Mouse (Mus musculus) limb, embryonic 15.5 days (tissue): ENCODE results near the gene Otor. TPM values are rescaled to one million over a fixed set of nuclear protein-coding genes. Genes with fewer than 3 reads are reported as not detected.

Experiments
- ATAC-seq: fragments of 200-750 bp; cut with Nextera tagmentation; 2 replicates; pipeline ENCODE4 v1.8.0; 2017; ENCODE audit warnings: low read depth, moderate TSS enrichment; ENCODE audit not compliant: insufficient number of reproducible peaks, low FRiP score, low TSS enrichment
- H3K27ac ChIP-seq: fragments of 300-500 bp; sonication (generic); 2 replicates; pipeline ENCODE4 v1.5.1; 2015; ENCODE audit warnings: moderate library complexity, mild to moderate bottlenecking, inconsistent platforms
- H3K27me3 ChIP-seq: fragments of 300-500 bp; sonication (generic); 2 replicates; pipeline ENCODE4 v1.6.1; 2015; ENCODE audit warnings: inconsistent platforms
- H3K36me3 ChIP-seq: fragments of 300-500 bp; sonication (generic); 2 replicates; pipeline ENCODE4 v1.6.1; 2015; ENCODE audit warnings: inconsistent platforms
- H3K4me1 ChIP-seq: fragments of 300-500 bp; sonication (generic); 2 replicates; pipeline ENCODE4 v1.6.1; 2015; ENCODE audit warnings: inconsistent platforms
- H3K4me2 ChIP-seq: fragments of 300-500 bp; sonication (generic); 2 replicates; pipeline ENCODE4 v1.6.1; 2015; ENCODE audit warnings: mild to moderate bottlenecking, inconsistent platforms
- H3K4me3 ChIP-seq: fragments of 300-500 bp; sonication (generic); 2 replicates; pipeline ENCODE4 v1.5.1; 2015; ENCODE audit warnings: mild to moderate bottlenecking, inconsistent platforms
- H3K9ac ChIP-seq: fragments of 300-500 bp; sonication (generic); 2 replicates; pipeline ENCODE4 v1.6.1; 2015; ENCODE audit warnings: inconsistent platforms
- H3K9me3 ChIP-seq: fragments of 300-500 bp; sonication (generic); 2 replicates; pipeline ENCODE4 v1.6.1; 2016; ENCODE audit warnings: inconsistent platforms
- whole genome bisulfite sequencing: fragments of 180-500 bp; shearing (Covaris S2); methylation state at CpG from one replicate; pipeline ENCODE4 v1.1.7; 2015; 5-methylcytosine and 5-hydroxymethylcytosine counted together
- polyA plus RNA-seq: library from polyadenylated mRNA; unstranded; fragments of >200 nt; fragmentation: Nextera tagmentation; extraction: Ambion mirVana; gene quantifications from 2 replicates; pipeline ENCODE4 v1.2.1, GENCODE M21; 2015

The Otor gene
- polyA plus RNA-seq = 4.1 and 4.7 TPM in 2 replicates

GRCm38 (mm10) chr2:143078198-143078851 is at the start of gene Otor:
Otor (plus strand) TSS chr2:143078473.
- Histone ChIP-seq H3K4me3 (no peak within 1 kb of the TSS), H3K9ac (no peak within 1 kb of the TSS), H3K4me1 (peaks cover 8% of the 10 kb centered on the region), H3K9me3 (no peaks in the 10 kb centered on the region), H3K27me3 (no peaks in the 10 kb centered on the region), H3K4me2 (no peak within 1 kb of the TSS), H3K36me3 (no peaks in the 10 kb centered on the region), H3K27ac (no peak within 1 kb of the TSS)
- 45% methylated on average over 8 of the region's 8 CpGs for WGBS
- no peak for ATAC-seq

DNA sequence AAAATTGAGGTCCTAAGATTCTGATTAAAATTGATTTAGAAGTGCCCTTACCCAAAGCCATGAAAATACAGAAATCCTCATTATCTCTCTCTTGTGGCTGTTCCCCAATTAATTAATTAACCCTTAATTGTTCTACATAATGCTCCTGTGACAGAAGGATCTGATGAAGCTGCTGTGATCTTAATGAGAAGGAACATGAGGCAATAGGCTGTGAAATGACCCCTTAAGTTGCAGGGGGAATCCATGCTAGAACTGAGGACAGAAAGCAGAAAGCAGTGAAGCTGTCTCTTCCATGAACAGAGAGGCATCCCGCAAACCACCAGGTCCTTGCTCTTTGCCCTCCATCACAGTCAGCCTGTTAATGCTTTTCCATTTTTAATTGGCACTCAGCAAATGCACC is 47.0 kb upstream of the Otor start:
- no peak for ATAC-seq
- Histone ChIP-seq H3K4me3 (no peak overlapping the region), H3K36me3 (no peaks in the 10 kb centered on the region), H3K4me1 (peaks cover 5% of the 10 kb centered on the region), H3K9me3 (no peaks in the 10 kb centered on the region), H3K9ac (no peak overlapping the region), H3K27ac (no peak overlapping the region), H3K4me2 (no peak overlapping the region), H3K27me3 (no peaks in the 10 kb centered on the region)
- 86% methylated on average over 1 of the region's 1 CpGs for WGBS

GRCm38 (mm10) chr2:143032378-143033255 is 45.7 kb upstream of the Otor start:
- 76% methylated on average over 10 of the region's 10 CpGs for WGBS
- H3K36me3 ChIP-seq = no peaks in the 10 kb centered on the region
- peaks cover 5% of the 10 kb centered on the region for H3K4me1 ChIP-seq
- H3K4me2 ChIP-seq = no peak overlapping the region
- no peaks in the 10 kb centered on the region for H3K9me3 ChIP-seq
- ATAC-seq = no peak
- H3K4me3 ChIP-seq = no peak overlapping the region
- H3K27me3 ChIP-seq = no peaks in the 10 kb centered on the region
- H3K27ac ChIP-seq = no peak overlapping the region
- no peak overlapping the region for H3K9ac ChIP-seq

GRCm38 (mm10) chr2:143034350-143035085 is 43.8 kb upstream of the Otor start:
- H3K27ac ChIP-seq = peak overlapping the region; percentile 43
- 42% methylated on average over 7 of the region's 7 CpGs for WGBS
- H3K9me3 ChIP-seq = no peaks in the 10 kb centered on the region
- H3K9ac ChIP-seq = no peak overlapping the region
- no peak overlapping the region for H3K4me2 ChIP-seq
- no peak for ATAC-seq
- H3K4me3 ChIP-seq = no peak overlapping the region
- H3K4me1 ChIP-seq = peaks cover 5% of the 10 kb centered on the region
- H3K27me3 ChIP-seq = no peaks in the 10 kb centered on the region
- no peaks in the 10 kb centered on the region for H3K36me3 ChIP-seq

- Histone ChIP-seq H3K27ac (peak overlapping the region; percentile 43), H3K9ac (no peak overlapping the region), H3K4me2 (0 out of 2 replicates have a peak overlapping the region, but pooled peaks have one; percentile 4), H3K4me1 (peaks cover 5% of the 10 kb centered on the region), H3K27me3 (no peaks in the 10 kb centered on the region), H3K36me3 (no peaks in the 10 kb centered on the region), H3K4me3 (no peak overlapping the region), H3K9me3 (no peaks in the 10 kb centered on the region)
- 61% methylated on average over 10 of the region's 10 CpGs for WGBS
- ATAC-seq = no peak
These were observed 43.1 kb upstream of the Otor start for GRCm38 (mm10) chr2:143035086-143035593.

DNA sequence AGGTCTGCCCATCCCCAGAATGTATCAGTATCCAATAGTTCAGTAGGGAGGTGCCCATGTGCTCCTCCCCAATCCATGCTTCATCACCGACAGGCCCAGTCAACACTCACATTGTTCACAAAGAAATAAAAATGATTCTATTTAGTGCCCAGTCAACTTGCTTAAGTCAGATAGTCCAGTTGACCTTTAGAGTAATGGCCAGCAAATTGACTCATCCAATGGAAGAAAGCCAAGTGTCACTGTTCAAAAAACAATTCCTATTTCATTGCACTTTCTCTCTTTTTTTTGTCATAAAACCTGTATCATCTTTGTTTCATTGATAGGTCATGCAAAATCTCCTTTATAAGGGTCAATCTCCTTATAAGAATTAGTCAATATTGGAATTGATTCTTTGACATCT is 36.7 kb upstream of the Otor start:
- H3K4me1 ChIP-seq = no peaks in the 10 kb centered on the region
- H3K27me3 ChIP-seq = no peaks in the 10 kb centered on the region
- 95% methylated on average over 1 of the region's 1 CpGs for WGBS
- no peak overlapping the region for H3K9ac ChIP-seq
- no peaks in the 10 kb centered on the region for H3K36me3 ChIP-seq
- H3K4me2 ChIP-seq = no peak overlapping the region
- H3K4me3 ChIP-seq = no peak overlapping the region
- no peak for ATAC-seq
- H3K9me3 ChIP-seq = no peaks in the 10 kb centered on the region
- H3K27ac ChIP-seq = no peak overlapping the region

- Histone ChIP-seq H3K27me3 (no peaks in the 10 kb centered on the region), H3K9ac (no peak overlapping the region), H3K27ac (no peak overlapping the region), H3K36me3 (no peaks in the 10 kb centered on the region), H3K4me3 (no peak overlapping the region), H3K4me1 (no peaks in the 10 kb centered on the region), H3K4me2 (no peak overlapping the region), H3K9me3 (no peaks in the 10 kb centered on the region)
- no peak for ATAC-seq
These were observed 23.0 kb upstream of the Otor start for GRCm38 (mm10) chr2:143055251-143055650.

DNA sequence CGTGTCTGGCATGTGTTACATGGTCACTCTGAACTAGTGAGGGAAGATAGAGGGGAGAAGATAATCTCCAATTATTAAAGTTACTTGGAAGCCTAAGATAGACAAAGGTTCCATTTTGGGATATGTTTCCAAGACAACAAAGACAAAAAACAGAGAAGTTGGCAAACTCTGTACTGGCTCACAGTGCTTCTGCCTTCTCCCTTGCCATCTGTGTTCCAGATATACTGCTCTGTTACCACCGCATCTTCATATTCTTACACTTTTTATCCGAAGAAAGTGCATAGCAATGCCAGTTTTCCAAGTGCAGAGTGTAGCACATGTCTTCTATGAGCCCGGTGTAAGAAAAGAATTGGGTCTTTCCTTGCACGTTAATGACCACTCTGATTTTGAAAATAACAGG is 21.5 kb upstream of the Otor start:
- Histone ChIP-seq H3K9me3 (no peaks in the 10 kb centered on the region), H3K4me1 (no peaks in the 10 kb centered on the region), H3K27me3 (no peaks in the 10 kb centered on the region), H3K9ac (no peak overlapping the region), H3K4me3 (no peak overlapping the region), H3K4me2 (no peak overlapping the region), H3K36me3 (no peaks in the 10 kb centered on the region), H3K27ac (no peak overlapping the region)
- ATAC-seq = no peak
- WGBS = 74% methylated on average over 5 of the region's 5 CpGs

- no peak for ATAC-seq
- H3K4me1 ChIP-seq = peaks cover 5% of the 10 kb centered on the region; the same call in 1 of the 2 replicates
- no peak overlapping the region for H3K27ac ChIP-seq
- H3K4me2 ChIP-seq = peak overlapping the region; percentile 58
- H3K27me3 ChIP-seq = no peaks in the 10 kb centered on the region
- peak overlapping the region; percentile 86 for H3K4me3 ChIP-seq
- H3K9me3 ChIP-seq = no peaks in the 10 kb centered on the region
- WGBS = 53% methylated on average over 6 of the region's 6 CpGs
- no peak overlapping the region; the same call in 1 of the 2 replicates for H3K9ac ChIP-seq
- H3K36me3 ChIP-seq = peaks cover 23% of the 10 kb centered on the region
These were observed 15.9 kb upstream of the Otor start for GRCm38 (mm10) chr2:143062432-143062811.

DNA sequence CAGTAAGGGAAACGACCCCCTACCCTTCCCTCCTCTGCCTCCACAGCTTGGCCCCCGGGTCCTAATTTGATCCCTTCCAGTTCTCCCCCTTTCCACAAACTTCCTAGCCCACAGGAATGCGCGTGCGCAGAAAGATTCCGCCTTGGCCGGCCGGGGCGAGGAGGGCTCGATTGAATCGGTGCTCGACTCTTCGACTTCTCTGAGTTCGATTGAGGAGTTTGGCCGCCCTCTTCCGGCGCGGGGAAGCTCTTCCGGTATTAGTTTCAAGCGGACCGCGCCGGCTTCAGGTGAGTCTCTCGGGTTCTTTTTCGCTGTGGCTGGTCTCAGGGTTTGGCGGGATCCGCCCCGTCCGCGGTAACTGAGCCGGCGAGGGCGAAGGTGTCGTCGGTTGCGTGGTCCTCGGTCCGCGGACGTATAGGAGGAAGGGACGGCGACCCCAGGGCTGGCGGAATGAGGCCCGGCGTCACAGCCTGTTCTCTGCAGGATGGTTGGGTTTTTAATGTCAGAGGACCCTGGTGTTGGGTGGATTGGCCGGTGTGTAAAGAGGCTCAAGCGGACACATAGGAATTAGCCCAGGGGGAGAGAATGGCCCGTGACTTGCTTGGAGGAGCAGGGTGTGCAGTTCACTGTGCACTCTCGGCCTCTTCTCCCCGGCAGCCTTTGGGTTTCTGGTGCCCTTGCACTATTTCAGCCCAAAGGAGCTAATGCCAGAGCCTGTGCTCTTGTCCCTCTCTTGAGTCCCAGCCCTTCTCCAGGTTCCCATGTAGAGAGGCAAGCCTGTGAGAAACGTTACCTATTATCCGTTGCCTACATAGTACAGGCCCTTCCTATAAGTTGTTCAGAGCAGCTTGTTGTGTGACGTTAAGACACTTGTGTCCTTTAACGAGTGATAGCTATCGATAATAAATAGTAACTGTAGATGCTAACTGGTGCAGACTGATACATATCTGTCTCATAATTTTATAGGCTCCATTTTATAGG is 15.2 kb upstream of the Otor start, which contains the start of gene Snrpb2:
TSS of gene Snrpb2 (plus strand) at position 228 of the 981 bp plus-strand sequence.
- ATAC-seq = no peak; the same call in 1 of the 2 replicates
- H3K27ac ChIP-seq = no peak within 1 kb of the TSS; the same call in 1 of the 2 replicates

More for the DNA sequence above, 15.2 kb upstream of the Otor start, which contains the start of gene Snrpb2:
- H3K4me2 ChIP-seq = peak within 1 kb of the TSS; percentile 67
- H3K9me3 ChIP-seq = no peaks in the 10 kb centered on the region
- peaks cover 5% of the 10 kb centered on the region; the same call in 1 of the 2 replicates for H3K4me1 ChIP-seq
- peak within 1 kb of the TSS; percentile 74 for H3K9ac ChIP-seq
- peaks cover 23% of the 10 kb centered on the region for H3K36me3 ChIP-seq
- H3K4me3 ChIP-seq = peak within 1 kb of the TSS; percentile 86
- 1% methylated on average over 55 of the region's 55 CpGs for WGBS
- no peaks in the 10 kb centered on the region for H3K27me3 ChIP-seq
